Mouse (Mus musculus): ENCODE data around the gene Gmeb2. TPM values are rescaled to one million over a fixed set of nuclear protein-coding genes. Genes with fewer than 3 reads are reported as not detected.
A peak's percentile ranks its signal among the peaks of the same experiment; 100 is the strongest.

The Gmeb2 gene
- total RNA-seq, 4 experiments from 2014 or later: 20.0 to 24.2 (median 21.6) TPM

DNA sequence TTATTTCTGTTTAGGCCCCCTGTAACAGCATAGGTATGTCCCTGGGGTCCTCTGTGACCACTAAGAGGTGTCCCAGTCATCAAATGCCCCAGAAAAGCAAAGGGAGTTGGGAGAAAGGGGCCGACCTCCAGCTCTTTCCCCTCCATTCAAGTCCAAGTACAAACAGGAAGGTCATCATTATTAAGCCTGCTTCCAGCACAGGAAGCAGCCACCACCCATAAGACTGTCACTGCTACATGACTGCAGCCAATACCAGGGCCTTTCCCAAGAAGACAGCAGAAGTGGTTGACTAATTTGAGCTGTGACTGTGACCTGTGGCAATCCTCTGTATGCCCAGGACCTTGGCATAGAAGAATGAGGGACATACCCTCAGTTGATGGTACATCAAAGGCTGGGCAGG lies 59.5 kb downstream of the Gmeb2 start:
- DNase-seq (ENCODE audit: low spot score in 2 of 2): no peak

DNA sequence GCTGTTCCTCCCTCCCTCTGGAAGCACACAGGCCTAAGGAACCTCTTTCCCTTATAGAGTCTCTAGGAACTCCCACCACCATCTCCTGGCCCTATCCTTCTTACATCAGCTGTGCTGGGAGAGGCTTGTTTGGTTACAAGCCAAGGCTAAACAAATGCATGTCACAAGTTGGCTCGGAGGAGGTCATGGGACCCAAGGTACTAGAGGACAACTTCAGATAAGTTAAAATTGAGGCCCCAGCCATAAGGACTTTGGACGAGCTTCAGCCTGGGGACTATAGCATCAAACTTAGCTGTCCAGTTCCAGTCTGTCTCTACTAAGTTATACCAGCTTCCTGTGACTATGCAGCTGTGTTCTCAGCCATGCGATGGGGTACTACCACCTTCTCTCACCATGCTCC lies 60.7 kb downstream of the Gmeb2 start:
- no peak for DNase-seq (ENCODE audit: low spot score in 2 of 2)

DNA sequence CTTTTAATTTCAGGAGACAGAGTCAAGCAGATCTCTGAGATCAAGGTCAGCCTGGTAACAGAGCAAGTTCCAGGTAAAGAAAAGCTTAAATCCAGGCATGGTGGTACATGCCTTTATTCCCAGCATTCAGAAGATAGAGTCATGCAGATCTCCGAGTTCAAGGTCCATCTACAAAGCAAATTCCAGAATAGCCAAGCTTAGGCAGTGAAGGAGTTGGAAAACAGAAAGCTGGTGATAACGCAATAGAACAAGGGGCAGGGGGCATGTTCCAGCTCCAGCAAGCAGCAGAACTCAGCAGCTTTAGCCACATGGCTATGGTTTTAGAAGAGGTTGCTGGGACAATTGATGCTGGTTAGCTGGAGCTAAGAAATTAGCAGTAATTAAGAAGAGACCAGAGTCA lies 62.8 kb downstream of the Gmeb2 start:
- DNase-seq (ENCODE audit: low spot score in 2 of 2): no peak

DNA sequence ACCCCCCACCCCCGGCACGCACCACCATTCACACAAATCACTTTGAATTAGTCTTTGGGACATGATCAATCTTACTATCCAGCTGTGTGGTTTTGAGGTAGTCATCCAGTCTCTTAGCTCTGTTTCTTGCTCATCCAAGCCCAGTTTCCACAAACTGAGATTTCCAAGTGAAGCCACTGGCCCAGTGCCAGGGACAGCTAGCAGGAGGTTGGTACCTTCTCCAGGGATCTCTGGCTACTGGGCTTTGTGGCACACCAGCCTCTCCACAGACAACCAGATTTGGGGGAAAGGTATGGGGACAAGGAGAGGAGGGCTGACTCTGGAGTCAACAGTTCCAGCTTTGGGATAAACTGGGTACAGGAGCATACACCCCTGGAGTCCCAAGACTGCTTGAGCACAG lies 67.5 kb downstream of the Gmeb2 start:
- DNase-seq (ENCODE audit: low spot score in 2 of 2): no peak

DNA sequence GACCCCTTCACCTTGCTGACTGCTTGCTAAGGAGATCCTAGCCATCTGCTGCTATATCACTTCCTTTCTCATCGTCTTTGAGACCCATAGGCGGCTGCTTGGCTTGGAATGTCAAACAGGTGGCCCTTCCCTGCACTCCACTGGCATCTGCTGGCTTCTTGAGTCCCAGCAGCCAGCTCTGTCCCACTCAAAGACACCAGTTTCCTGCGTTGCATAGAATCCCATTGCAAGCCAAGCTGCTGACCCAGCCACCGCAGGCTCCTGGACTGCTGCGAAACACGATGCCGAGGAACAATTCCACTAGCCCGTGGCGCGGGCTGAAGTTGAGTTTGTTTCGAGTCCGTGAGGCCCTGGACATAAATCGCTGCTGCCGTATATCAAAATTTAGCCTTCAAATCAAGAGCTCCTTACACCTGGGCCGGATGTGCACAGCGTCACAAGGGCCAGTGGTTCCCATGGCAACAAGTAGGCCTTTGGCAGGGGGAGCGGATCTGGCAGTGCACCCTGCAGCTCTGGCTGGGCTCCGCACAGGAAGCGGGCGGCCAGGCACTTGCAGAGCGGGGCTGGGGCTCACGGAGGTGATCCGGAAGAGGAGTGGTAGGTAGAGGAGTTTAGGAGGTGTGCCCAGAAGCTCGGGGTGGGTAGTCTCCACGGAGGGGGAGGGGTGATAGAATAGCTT lies 68.2 kb downstream of the Gmeb2 start, which contains the start of gene Fndc11:
Gene Fndc11 (plus strand): TSS at position 476 of the 679 bp plus-strand sequence.
- peak; percentile 13 to 39 for DNase-seq (ENCODE audit: low spot score in 2 of 2)

DNA sequence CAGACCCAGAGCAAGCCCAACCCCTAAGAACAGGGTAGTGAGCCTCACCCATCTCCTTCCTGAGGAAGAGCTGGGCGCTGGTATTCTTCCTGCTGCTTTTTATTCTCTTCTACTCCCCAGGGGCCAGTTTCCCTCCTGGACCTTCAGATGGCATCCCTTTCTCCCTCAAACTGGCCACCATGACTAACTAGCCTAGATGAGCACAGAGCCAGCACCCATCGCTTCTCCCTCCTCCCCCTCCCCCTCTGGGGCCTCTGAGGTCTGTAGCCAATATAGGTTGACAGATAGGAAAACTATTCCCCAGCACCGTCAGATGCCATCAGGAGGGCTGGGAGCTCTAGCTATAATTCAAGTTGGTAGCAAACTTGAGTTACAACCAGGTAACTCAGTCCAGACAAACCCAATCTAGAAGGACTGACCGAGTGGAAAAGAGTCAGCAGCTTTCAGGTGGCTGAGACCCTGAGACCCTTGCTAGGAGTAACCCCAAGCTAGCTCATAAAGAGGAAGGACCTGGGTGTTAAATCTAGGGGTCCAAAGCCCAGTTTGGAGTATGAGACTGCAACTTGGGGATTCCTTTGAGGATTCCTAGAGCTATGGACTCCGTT lies 68.9 kb downstream of the Gmeb2 start:
- no peak for DNase-seq (ENCODE audit: low spot score in 2 of 2)

DNA sequence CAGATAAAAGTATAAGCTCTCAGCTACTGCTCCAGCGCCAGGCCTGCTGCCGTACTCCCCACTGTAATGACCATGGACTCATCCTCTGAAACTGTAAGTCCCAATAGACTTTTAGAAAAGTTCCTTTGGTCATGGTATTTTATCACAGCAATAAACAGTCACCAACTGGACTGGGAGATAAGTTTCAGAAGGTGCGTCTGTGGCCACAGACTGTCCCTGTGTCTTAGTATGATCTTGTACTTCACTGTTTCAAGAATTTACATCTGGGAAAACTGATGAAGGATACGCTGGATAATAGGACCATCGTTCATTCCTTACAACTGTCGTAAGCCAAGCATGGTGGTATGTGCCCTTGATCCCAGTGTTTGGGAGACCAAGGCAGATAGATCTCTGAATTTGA lies 71.8 kb downstream of the Gmeb2 start:
- DNase-seq (ENCODE audit: low spot score in 2 of 2): no peak

DNA sequence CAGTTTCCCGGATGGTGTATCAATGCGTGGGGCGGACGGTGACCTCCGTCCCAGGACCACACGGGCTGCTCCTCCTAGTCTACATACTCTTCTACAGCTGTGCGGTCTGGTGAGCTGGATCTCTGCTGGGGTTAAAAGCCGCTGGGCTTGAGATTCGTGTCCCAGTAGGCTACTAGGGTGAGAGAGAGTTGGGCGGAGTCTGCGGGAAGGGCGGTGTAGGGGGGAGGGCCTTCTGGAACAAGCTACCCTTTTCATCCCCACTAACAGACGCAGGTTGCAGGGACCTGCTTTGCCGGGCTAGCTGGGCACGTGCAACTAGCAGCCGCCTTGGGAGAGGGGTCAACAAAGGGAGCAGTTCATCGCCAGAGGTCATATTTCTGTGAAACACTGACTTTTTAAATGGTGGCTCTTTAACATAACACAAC lies 74.8 kb downstream of the Gmeb2 start, which contains the start of gene Srms:
Gene Srms (minus strand): TSS at position 165 of the 425 bp plus-strand sequence.
- no peak for DNase-seq (ENCODE audit: low spot score in 2 of 2)

DNA sequence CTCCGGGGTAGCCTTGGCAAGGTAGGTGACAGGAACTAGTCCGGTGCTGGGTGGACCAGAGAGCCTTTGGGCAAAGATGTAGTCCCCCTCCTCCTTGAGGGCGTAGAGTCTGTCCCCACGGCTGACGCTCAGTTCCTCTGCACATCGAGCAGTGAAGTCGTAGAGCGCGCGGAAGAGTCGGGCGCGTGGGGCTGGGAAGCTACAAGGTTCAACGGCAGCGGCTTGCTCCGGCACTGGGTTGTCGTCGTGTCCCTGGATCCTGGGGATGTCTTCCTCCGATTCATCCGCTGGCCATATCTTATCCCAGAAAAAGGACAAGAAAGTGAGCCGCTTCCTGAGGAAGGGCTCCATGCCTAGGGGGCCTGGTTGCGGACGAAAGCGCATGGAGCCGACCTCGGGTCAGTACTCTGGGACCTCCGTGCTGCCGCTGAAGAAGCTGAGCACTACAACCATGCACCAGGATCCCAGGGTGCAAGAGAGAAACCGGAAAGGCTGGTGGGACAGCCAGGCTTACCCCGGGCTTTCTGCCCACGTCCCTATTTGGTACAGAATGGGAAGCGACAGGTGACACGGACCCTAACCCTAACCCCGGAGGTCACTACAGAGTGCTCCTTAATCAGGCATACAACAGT lies 75.3 kb downstream of the Gmeb2 start:
- no peak for DNase-seq (ENCODE audit: low spot score in 2 of 2)

DNA sequence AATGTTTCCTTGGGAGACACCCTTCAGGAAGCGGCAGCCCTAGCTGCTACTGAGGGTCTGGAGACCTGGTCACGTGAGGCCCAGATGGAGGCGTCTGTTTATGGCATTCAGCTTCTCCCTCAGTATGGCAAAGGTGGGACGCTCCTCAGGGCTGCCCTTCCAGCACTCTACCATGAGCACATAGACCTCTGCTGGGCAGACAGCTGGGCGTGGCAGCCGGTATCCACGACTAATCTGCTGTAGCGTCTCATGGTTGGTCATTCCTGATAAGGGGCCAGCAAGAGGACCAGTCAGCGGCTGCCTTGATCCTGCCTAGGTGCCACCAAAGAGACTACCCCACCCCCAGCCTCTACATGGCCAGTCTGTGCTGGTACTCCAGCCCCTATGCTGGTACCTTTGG lies 81.7 kb downstream of the Gmeb2 start:
- no peak for DNase-seq (ENCODE audit: low spot score in 2 of 2)

DNA sequence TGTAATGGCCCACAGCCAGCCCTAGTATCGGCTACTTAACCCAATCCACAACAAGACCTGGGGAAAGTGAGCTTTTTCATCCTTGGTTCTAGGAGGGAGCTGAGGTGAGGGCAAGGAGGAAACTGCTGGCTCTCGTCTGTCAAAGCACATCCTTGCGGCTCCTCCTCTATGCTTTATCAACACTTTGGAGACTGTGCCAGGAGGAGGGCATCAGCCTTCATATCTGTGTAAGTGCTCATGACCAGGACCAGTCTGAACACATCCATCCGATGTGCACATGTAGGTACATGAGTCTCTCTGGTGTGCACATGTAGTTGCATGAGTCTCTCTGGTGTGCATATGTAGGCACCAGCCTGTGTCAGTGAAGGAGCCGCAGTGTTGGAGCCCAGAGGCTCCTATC lies 82.2 kb downstream of the Gmeb2 start:
- DNase-seq (ENCODE audit: low spot score in 2 of 2): no peak

DNA sequence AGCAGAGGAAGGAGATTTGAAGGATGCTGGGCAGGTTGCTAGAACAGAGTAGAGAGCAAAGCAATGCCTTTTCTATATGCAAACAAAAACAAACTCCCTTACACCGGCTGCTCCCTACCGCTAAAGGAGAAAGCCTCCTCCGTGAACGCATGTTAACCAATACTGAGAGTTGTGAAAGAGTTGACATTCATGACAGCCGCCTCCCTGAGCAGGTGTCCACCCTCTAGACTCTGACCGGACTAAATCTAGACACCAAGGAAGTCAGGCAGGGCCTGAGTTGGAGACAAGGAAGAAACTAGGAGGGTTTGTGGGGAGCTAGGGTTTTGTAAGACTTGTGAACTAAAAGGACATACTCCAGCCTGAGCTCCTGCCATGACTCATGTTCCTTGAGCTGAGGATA lies 84.9 kb downstream of the Gmeb2 start:
- DNase-seq (ENCODE audit: low spot score in 2 of 2): no peak

DNA sequence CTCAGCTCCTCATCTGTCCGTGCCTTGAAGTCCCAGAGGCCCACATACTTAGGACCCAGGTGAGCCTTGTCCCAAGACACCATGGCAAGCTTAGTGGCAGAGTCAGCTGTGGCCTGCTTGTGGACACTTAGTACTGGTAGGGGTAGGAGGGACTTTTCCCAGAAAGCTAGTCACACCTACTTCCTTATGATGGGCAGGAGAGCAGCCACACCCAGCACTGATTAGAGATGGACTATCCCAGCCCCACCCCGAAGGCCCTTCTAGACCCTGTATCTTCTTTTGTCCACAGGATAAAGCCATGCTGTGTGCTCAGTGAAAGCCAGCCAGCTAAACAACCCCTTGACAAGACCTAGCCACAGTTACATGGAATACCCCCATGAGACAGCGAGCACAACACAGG lies 85.4 kb downstream of the Gmeb2 start, which contains the start of gene Ptk6:
Gene Ptk6 (minus strand): TSS at position 368 of the 400 bp plus-strand sequence.
- no peak for DNase-seq (ENCODE audit: low spot score in 2 of 2)

DNA sequence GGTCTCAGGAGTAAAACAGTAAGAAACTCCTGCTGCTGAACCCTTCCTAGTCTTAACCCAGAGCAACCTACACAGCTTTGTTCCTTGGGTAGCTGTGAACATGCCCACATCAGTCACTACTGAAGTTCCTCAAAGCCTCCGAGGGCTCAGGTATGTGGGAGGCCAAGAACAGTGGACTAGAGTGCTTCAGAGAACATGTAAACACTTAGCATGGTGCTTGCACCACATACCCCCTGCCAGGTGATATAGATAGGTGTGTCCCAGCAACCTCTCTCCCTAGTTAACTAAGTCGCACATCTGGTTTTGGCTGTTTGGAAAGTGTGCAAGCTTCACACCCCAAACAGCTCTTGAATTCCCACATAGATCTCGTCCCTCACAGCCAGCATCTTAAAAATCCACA lies 86.2 kb downstream of the Gmeb2 start:
- no peak for DNase-seq (ENCODE audit: low spot score in 2 of 2)

Other genes starting within 250 kb of the Gmeb2 start
- gene Chrna4, start 244.5 kb downstream of the Gmeb2 start, total RNA-seq (2022): 10 to 100 TPM; 37.9 to 43.7 (median 41.7) TPM
- gene Kcnq2, start 152.7 kb downstream of the Gmeb2 start, total RNA-seq (2022): 100 to 1,000 TPM; 231 to 254 (median 236) TPM
- gene Eef1a2, start 131.0 kb downstream of the Gmeb2 start, total RNA-seq (2022): 1,000 to 10,000 TPM; 1,221 to 1,269 (median 1,259) TPM
- 10 to 100 TPM; 73.1 to 84.3 (median 75.9) TPM for gene Ppdpf, start 100.8 kb downstream of the Gmeb2 start, total RNA-seq (2022)
- not detected for gene Ptk6, start 85.2 kb downstream of the Gmeb2 start, total RNA-seq (2022)
- under 1 TPM in 3 of 4 experiments, not detected in 1; 0.16 to 0.40 (median 0.33) TPM for gene Srms, start 74.8 kb downstream of the Gmeb2 start, total RNA-seq (2022)
- gene Fndc11, start 68.0 kb downstream of the Gmeb2 start, total RNA-seq (2022): not detected
- gene Helz2, start 46.0 kb downstream of the Gmeb2 start, total RNA-seq (2022): 1 to 10 TPM; 2.3 to 3.5 (median 2.5) TPM
- gene Stmn3, start 26.5 kb upstream of the Gmeb2 start, total RNA-seq (2022): 100 to 1,000 TPM; 608 to 681 (median 642) TPM
- gene Rtel1, start 31.7 kb upstream of the Gmeb2 start, total RNA-seq (2022): 10 to 100 TPM; 28.9 to 35.7 (median 29.6) TPM
- 10 to 100 TPM; 52.9 to 68.4 (median 59.9) TPM for gene Zgpat, start 76.9 kb upstream of the Gmeb2 start, total RNA-seq (2022)
- gene Arfrp1, start 77.4 kb upstream of the Gmeb2 start, total RNA-seq (2022): 10 to 100 TPM; 41.8 to 44.4 (median 43.9) TPM
- gene Lime1, start 92.0 kb upstream of the Gmeb2 start, total RNA-seq (2022): 10 to 100 TPM; 33.0 to 37.9 (median 34.9) TPM
- 10 to 100 TPM; 10.9 to 11.9 (median 11.4) TPM for gene Zbtb46, start 171.4 kb upstream of the Gmeb2 start, total RNA-seq (2022)
- gene Abhd16b, start 205.2 kb upstream of the Gmeb2 start, total RNA-seq (2022): not detected
- gene Tpd52l2, start 209.1 kb upstream of the Gmeb2 start, total RNA-seq (2022): 10 to 100 TPM; 71.5 to 81.3 (median 74.0) TPM
- gene Dnajc5, start 232.4 kb upstream of the Gmeb2 start, total RNA-seq (2022): 100 to 1,000 TPM; 277 to 310 (median 297) TPM

Data from left cerebral cortex, adult 8-10 months (tissue).